Mouse (Mus musculus) hindbrain, embryonic 12.5 days (tissue): Measurements from ENCODE around the gene Chid1. TPM values are rescaled to one million over a fixed set of nuclear protein-coding genes. Genes with fewer than 3 reads are reported as not detected.
A peak's percentile ranks its signal among the peaks of the same experiment; 100 is the strongest.
"Not testable (repeated sequence)": the region's sequence is repeated elsewhere in the genome, so short reads cannot be mapped to it uniquely, and the experiment has no call there.

Experiments
- ATAC-seq: fragments of 200-750 bp; cut with Nextera tagmentation; 2 replicates; pipeline ENCODE4 v1.8.0; 2017; ENCODE audit warnings: moderate TSS enrichment; ENCODE audit not compliant: low FRiP score
- H3K27ac ChIP-seq: fragments of 300-500 bp; sonication (generic); 2 replicates; pipeline ENCODE4 v1.5.1; 2016; ENCODE audit warnings: mild to moderate bottlenecking
- H3K27me3 ChIP-seq: fragments of 300-500 bp; sonication (generic); 2 replicates; pipeline ENCODE4 v1.6.1; 2016; ENCODE audit warnings: mild to moderate bottlenecking
- H3K36me3 ChIP-seq: fragments of 300-500 bp; sonication (generic); 2 replicates; pipeline ENCODE4 v1.6.1; 2016; ENCODE audit warnings: mild to moderate bottlenecking
- H3K4me1 ChIP-seq: fragments of 300-500 bp; sonication (generic); 2 replicates; pipeline ENCODE4 v1.6.1; 2016
- H3K4me2 ChIP-seq: fragments of 300-500 bp; sonication (generic); replicated peaks from 2 replicates; pipeline ENCODE4 v1.6.1; 2016; ENCODE audit warnings: mild to moderate bottlenecking
- H3K4me3 ChIP-seq: fragments of 300-500 bp; sonication (generic); 2 replicates; pipeline ENCODE4 v1.5.1; 2016; ENCODE audit warnings: mild to moderate bottlenecking
- H3K9ac ChIP-seq: fragments of 300-500 bp; sonication (generic); 2 replicates; pipeline ENCODE4 v1.6.1; 2016; ENCODE audit warnings: mild to moderate bottlenecking, moderate library complexity
- H3K9me3 ChIP-seq: fragments of 300-500 bp; sonication (generic); replicated peaks from 2 replicates; pipeline ENCODE4 v1.6.1; 2016; ENCODE audit warnings: mild to moderate bottlenecking
- WGBS: fragments of 180-500 bp; shearing (Covaris S2); methylation state at CpG from one replicate; pipeline ENCODE4 v1.1.7; 2016; 5-methylcytosine and 5-hydroxymethylcytosine counted together
- polyA plus RNA-seq: library from polyadenylated mRNA; unstranded; fragments of >200 nt; fragmentation: Nextera tagmentation; extraction: Ambion mirVana; gene quantifications from 2 replicates; pipeline ENCODE4 v1.2.1, GENCODE M21; 2016

The Chid1 gene
- polyA plus RNA-seq, 1 experiment from 2014 or later = 31.8 TPM

GRCm38 (mm10) chr7:141453636-141454035, 86.0 kb downstream of the Chid1 start:
- no peak overlapping the region for H3K4me3 ChIP-seq
- H3K27ac ChIP-seq = no peak overlapping the region
- WGBS = 83% methylated on average over 2 of the region's 2 CpGs
- H3K36me3 ChIP-seq = peaks cover 35% of the 10 kb centered on the region
- no peaks in the 10 kb centered on the region for H3K9me3 ChIP-seq
- no peak for ATAC-seq
- H3K4me1 ChIP-seq = peaks cover 21% of the 10 kb centered on the region
- H3K9ac ChIP-seq = no peak overlapping the region
- H3K4me2 ChIP-seq = no peak overlapping the region
- peaks cover 17% of the 10 kb centered on the region for H3K27me3 ChIP-seq

- H3K4me1 ChIP-seq = peaks cover 27% of the 10 kb centered on the region
- no peak overlapping the region for H3K27ac ChIP-seq
- no peak overlapping the region for H3K4me2 ChIP-seq
- H3K4me3 ChIP-seq = no peak overlapping the region
- no peak overlapping the region for H3K9ac ChIP-seq
- H3K9me3 ChIP-seq = no peaks in the 10 kb centered on the region
- peaks cover 35% of the 10 kb centered on the region for H3K36me3 ChIP-seq
- 0 out of 2 replicates have a peak, but pooled peaks cover 4% of the 10 kb centered on the region for H3K27me3 ChIP-seq
- ATAC-seq = no peak
These were observed 87.7 kb downstream of the Chid1 start for GRCm38 (mm10) chr7:141451928-141452327.

GRCm38 (mm10) chr7:141447110-141447991, 92.3 kb downstream of the Chid1 start, which contains the start of gene Rplp2:
Gene Rplp2, plus strand, starts transcription at chr7:141447370.
- Histone ChIP-seq H3K4me1 (peaks cover 28% of the 10 kb centered on the region), H3K27me3 (no peaks in the 10 kb centered on the region), H3K9me3 (no peaks in the 10 kb centered on the region), H3K36me3 (peaks cover 35% of the 10 kb centered on the region), H3K4me2 (peak within 1 kb of the TSS; percentile 66), H3K4me3 (peak within 1 kb of the TSS; percentile 86), H3K27ac (peak within 1 kb of the TSS; percentile 87), H3K9ac (peak within 1 kb of the TSS; percentile 88)
- ATAC-seq = peak; percentile 93
- WGBS = 0% methylated on average over 60 of the region's 63 CpGs

GRCm38 (mm10) chr7:141446374-141446773, 93.3 kb downstream of the Chid1 start:
- WGBS = 92% methylated on average over 3 of the region's 3 CpGs
- Histone ChIP-seq H3K4me1 (peaks cover 32% of the 10 kb centered on the region), H3K36me3 (peaks cover 27% of the 10 kb centered on the region)
- H3K9ac ChIP-seq, H3K9me3 ChIP-seq, ATAC-seq, H3K4me2 ChIP-seq, H3K27me3 ChIP-seq, H3K4me3 ChIP-seq, H3K27ac ChIP-seq: not testable (repeated sequence)

GRCm38 (mm10) chr7:141443828-141444237, 95.8 kb downstream of the Chid1 start, which contains the start of gene Pidd1:
Gene Pidd1, minus strand, starts transcription at chr7:141444025.
- ATAC-seq = no peak
- Histone ChIP-seq H3K9me3 (no peaks in the 10 kb centered on the region), H3K27me3 (no peaks in the 10 kb centered on the region), H3K9ac (peak within 1 kb of the TSS; percentile 55), H3K36me3 (peaks cover 20% of the 10 kb centered on the region), H3K27ac (no peak within 1 kb of the TSS; the same call in 1 of the 2 replicates), H3K4me3 (peak within 1 kb of the TSS; percentile 39), H3K4me1 (peaks cover 30% of the 10 kb centered on the region), H3K4me2 (peak within 1 kb of the TSS; percentile 72)
- WGBS = under 1% methylated on average over 25 of the region's 25 CpGs

Other genes with a start within 250 kb of the Chid1 start
- 0.81 and 0.86 TPM in 2 replicates for gene Drd4, start 247.9 kb downstream of the Chid1 start, polyA plus RNA-seq
- 96.5 and 96.6 TPM in 2 replicates for gene Deaf1, start 212.2 kb downstream of the Chid1 start, polyA plus RNA-seq
- 60.5 and 66.9 TPM in 2 replicates for gene Tmem80, start 212.1 kb downstream of the Chid1 start, polyA plus RNA-seq
- gene Eps8l2, start 201.0 kb downstream of the Chid1 start, polyA plus RNA-seq = 2.6 and 2.7 TPM in 2 replicates
- 352 and 355 TPM in 2 replicates for gene Taldo1, start 147.7 kb downstream of the Chid1 start, polyA plus RNA-seq
- gene Gatd1, start 125.7 kb downstream of the Chid1 start, polyA plus RNA-seq = 52.2 and 54.1 TPM in 2 replicates
- 27.9 and 30.9 TPM in 2 replicates for gene Cend1, start 110.4 kb downstream of the Chid1 start, polyA plus RNA-seq
- gene Slc25a22, start 102.0 kb downstream of the Chid1 start, polyA plus RNA-seq = 54.8 and 62.1 TPM in 2 replicates
- 10.8 and 11.6 TPM in 2 replicates for gene Pidd1, start 95.8 kb downstream of the Chid1 start, polyA plus RNA-seq
- 801 and 888 TPM in 2 replicates for gene Rplp2, start 92.5 kb downstream of the Chid1 start, polyA plus RNA-seq
- 16.2 and 19.1 TPM in 2 replicates for gene Pnpla2, start 84.7 kb downstream of the Chid1 start, polyA plus RNA-seq
- gene Cracr2b, start 78.8 kb downstream of the Chid1 start, polyA plus RNA-seq = 7.7 and 8.9 TPM in 2 replicates
- gene Cd151, start 72.5 kb downstream of the Chid1 start, polyA plus RNA-seq = 14.4 and 17.3 TPM in 2 replicates
- gene Polr2l, start 64.7 kb downstream of the Chid1 start, polyA plus RNA-seq = 62.0 and 69.0 TPM in 2 replicates
- 30.1 and 31.1 TPM in 2 replicates for gene Tspan4, start 64.6 kb downstream of the Chid1 start, polyA plus RNA-seq
- 114 and 117 TPM in 2 replicates for gene Ap2a2, start 22.3 kb upstream of the Chid1 start, polyA plus RNA-seq
- 0.17 and 0.30 TPM in 2 replicates for gene Muc6, start 115.5 kb upstream of the Chid1 start, polyA plus RNA-seq
- gene Muc2, start 150.5 kb upstream of the Chid1 start, polyA plus RNA-seq = 0.19 and 0.79 TPM in 2 replicates
- not detected in 2 replicates for gene Muc5ac, start 249.1 kb upstream of the Chid1 start, polyA plus RNA-seq